Mouse (Mus musculus) liver, embryonic 16.5 days (tissue): ENCODE results near the gene Gm26992. TPM values are rescaled to one million over a fixed set of nuclear protein-coding genes. Genes with fewer than 3 reads are reported as not detected.

ENCODE experiments used
- ATAC-seq: fragments of 200-750 bp; cut with Nextera tagmentation; 2 replicates; pipeline ENCODE4 v1.8.0; 2017; ENCODE audit warnings: low read depth, mild to moderate bottlenecking, moderate number of reproducible peaks, moderate library complexity
- H3K27ac ChIP-seq: fragments of 300-500 bp; sonication (generic); 2 replicates; pipeline ENCODE4 v1.5.1; 2014; ENCODE audit warnings: mild to moderate bottlenecking, low read length
- H3K27me3 ChIP-seq: fragments of 300-500 bp; sonication (generic); 2 replicates; pipeline ENCODE4 v1.6.1; 2014; ENCODE audit warnings: low read depth, low read length, mixed read lengths; ENCODE audit not compliant: control insufficient read depth, insufficient read depth
- H3K36me3 ChIP-seq: fragments of 300-500 bp; sonication (generic); 2 replicates; pipeline ENCODE4 v1.6.1; 2014; ENCODE audit warnings: mild to moderate bottlenecking; ENCODE audit not compliant: control insufficient read depth, insufficient read depth
- H3K4me1 ChIP-seq: fragments of 300-500 bp; sonication (generic); 2 replicates; pipeline ENCODE4 v1.6.1; 2014; ENCODE audit warnings: low read depth, low read length, mixed read lengths; ENCODE audit not compliant: control insufficient read depth
- H3K4me2 ChIP-seq: fragments of 300-500 bp; sonication (generic); 2 replicates; pipeline ENCODE4 v1.6.1; 2014; ENCODE audit warnings: low read depth, low read length, mixed read lengths
- H3K4me3 ChIP-seq: fragments of 300-500 bp; sonication (generic); 2 replicates; pipeline ENCODE4 v1.5.1; 2014; ENCODE audit warnings: low read depth, mild to moderate bottlenecking, low read length
- H3K9ac ChIP-seq: fragments of 300-500 bp; sonication (generic); 2 replicates; pipeline ENCODE4 v1.6.1; 2014; ENCODE audit warnings: low read depth, low read length
- H3K9me3 ChIP-seq: fragments of 300-500 bp; sonication (generic); replicated peaks from 2 replicates; pipeline ENCODE4 v1.6.1; 2016; ENCODE audit warnings: low read length; ENCODE audit not compliant: control insufficient read depth
- WGBS: fragments of 180-500 bp; shearing (Covaris S2); extraction: QIAGEN DNeasy Blood & Tissue Kit; methylation state at CpG from one replicate; pipeline ENCODE4 v1.1.7; 2014; ENCODE audit not compliant: insufficient replicate concordance; 5-methylcytosine and 5-hydroxymethylcytosine counted together
- polyA plus RNA-seq: library from polyadenylated mRNA; unstranded; fragments of >200 nt; fragmentation: Nextera tagmentation; extraction: Ambion mirVana; gene quantifications from 2 replicates; pipeline ENCODE4 v1.2.1, GENCODE M21; 2015

Gene Gm26992
- polyA plus RNA-seq, 1 experiment from 2014 or later: not detected

- H3K36me3 ChIP-seq: no peaks in the 10 kb centered on the region
- peaks cover 2% of the 10 kb centered on the region; the same call in 1 of the 2 replicates for H3K4me1 ChIP-seq
- no peaks in the 10 kb centered on the region for H3K9me3 ChIP-seq
- no peaks in the 10 kb centered on the region for H3K27me3 ChIP-seq
- ATAC-seq: no peak
- no peak overlapping the region for H3K4me2 ChIP-seq
- H3K27ac ChIP-seq: no peak overlapping the region
- H3K9ac ChIP-seq: no peak overlapping the region
- 76% methylated on average over 3 of the region's 3 CpGs for WGBS
- no peak overlapping the region for H3K4me3 ChIP-seq
Measured at GRCm38 (mm10) chrX:103472346-103472745, 50.5 kb downstream of the Gm26992 start.

- H3K4me3 ChIP-seq: no peak overlapping the region; the same call in 1 of the 2 replicates
- no peak overlapping the region for H3K9ac ChIP-seq
- H3K9me3 ChIP-seq: no peaks in the 10 kb centered on the region
- no peak overlapping the region for H3K27ac ChIP-seq
- H3K4me2 ChIP-seq: peak overlapping the region; percentile 32; the same call in 1 of the 2 replicates
- H3K27me3 ChIP-seq: no peaks in the 10 kb centered on the region
- peaks cover 2% of the 10 kb centered on the region; the same call in 1 of the 2 replicates for H3K4me1 ChIP-seq
- 8% methylated on average over 3 of the region's 3 CpGs for WGBS
- ATAC-seq: peak; percentile 65
- no peaks in the 10 kb centered on the region for H3K36me3 ChIP-seq
Measured at GRCm38 (mm10) chrX:103477507-103477906, 55.7 kb downstream of the Gm26992 start.

GRCm38 (mm10) chrX:103481243-103482096, 59.7 kb downstream of the Gm26992 start:
- WGBS: 53% methylated on average over 32 of the region's 32 CpGs
- ATAC-seq: peak; percentile 58
- peak overlapping the region; percentile 66 for H3K4me3 ChIP-seq

GRCm38 (mm10) chrX:103482097-103482451, 60.3 kb downstream of the Gm26992 start:
- 0 out of 2 replicates have a peak, but pooled peaks have one; percentile 10 for ATAC-seq
- no peaks in the 10 kb centered on the region for H3K9me3 ChIP-seq
- H3K9ac ChIP-seq: peak overlapping the region; percentile 58
- no peaks in the 10 kb centered on the region for H3K27me3 ChIP-seq
- no peak overlapping the region for H3K4me2 ChIP-seq
- H3K36me3 ChIP-seq: no peaks in the 10 kb centered on the region
- H3K27ac ChIP-seq: peak overlapping the region; percentile 57
- H3K4me3 ChIP-seq: peak overlapping the region; percentile 66
- H3K4me1 ChIP-seq: peaks cover 2% of the 10 kb centered on the region; the same call in 1 of the 2 replicates
- 49% methylated on average over 24 of the region's 24 CpGs for WGBS

More at GRCm38 (mm10) chrX:103481243-103482096, 59.7 kb downstream of the Gm26992 start:
- Histone ChIP-seq H3K4me2 (peak overlapping the region; percentile 33), H3K9me3 (no peaks in the 10 kb centered on the region), H3K9ac (peak overlapping the region; percentile 58), H3K27ac (peak overlapping the region; percentile 57), H3K36me3 (no peaks in the 10 kb centered on the region), H3K4me1 (peaks cover 2% of the 10 kb centered on the region; the same call in 1 of the 2 replicates), H3K27me3 (no peaks in the 10 kb centered on the region)

- no peaks in the 10 kb centered on the region for H3K9me3 ChIP-seq
- H3K4me2 ChIP-seq: peak overlapping the region; percentile 65; the same call in 1 of the 2 replicates
- H3K4me3 ChIP-seq: peak overlapping the region; percentile 66
- H3K9ac ChIP-seq: no peak overlapping the region
- H3K36me3 ChIP-seq: no peaks in the 10 kb centered on the region
- no peaks in the 10 kb centered on the region; the same call in 1 of the 2 replicates for H3K4me1 ChIP-seq
- 43% methylated on average over 17 of the region's 17 CpGs for WGBS
- no peak overlapping the region for H3K27ac ChIP-seq
- H3K27me3 ChIP-seq: no peaks in the 10 kb centered on the region
- ATAC-seq: peak; percentile 58
Measured at GRCm38 (mm10) chrX:103483047-103483446, 61.2 kb downstream of the Gm26992 start.

- Histone ChIP-seq H3K27me3 (no peaks in the 10 kb centered on the region), H3K4me3 (peak overlapping the region; percentile 66)
- 22% methylated on average over 2 of the region's 2 CpGs for WGBS
Measured at GRCm38 (mm10) chrX:103484050-103484449, 62.2 kb downstream of the Gm26992 start.

GRCm38 (mm10) chrX:103490853-103491252, 69.0 kb downstream of the Gm26992 start:
- no peak for ATAC-seq
- Histone ChIP-seq H3K36me3 (no peaks in the 10 kb centered on the region), H3K27me3 (no peaks in the 10 kb centered on the region), H3K9ac (no peak overlapping the region), H3K4me3 (no peak overlapping the region), H3K4me2 (no peak overlapping the region), H3K27ac (no peak overlapping the region), H3K4me1 (peaks cover 12% of the 10 kb centered on the region), H3K9me3 (no peaks in the 10 kb centered on the region)
- WGBS: 35% methylated on average over 2 of the region's 2 CpGs

More at GRCm38 (mm10) chrX:103484050-103484449, 62.2 kb downstream of the Gm26992 start:
- Histone ChIP-seq H3K9me3 (no peaks in the 10 kb centered on the region), H3K4me2 (peak overlapping the region; percentile 65), H3K4me1 (no peaks in the 10 kb centered on the region; the same call in 1 of the 2 replicates), H3K27ac (no peak overlapping the region; the same call in 1 of the 2 replicates), H3K9ac (peak overlapping the region; percentile 24; the same call in 1 of the 2 replicates), H3K36me3 (no peaks in the 10 kb centered on the region)
- ATAC-seq: no peak

GRCm38 (mm10) chrX:103492398-103493256, 70.8 kb downstream of the Gm26992 start:
- peak overlapping the region; percentile 78 for H3K27ac ChIP-seq
- H3K4me1 ChIP-seq: peaks cover 12% of the 10 kb centered on the region
- no peaks in the 10 kb centered on the region; the same call in 1 of the 2 replicates for H3K36me3 ChIP-seq
- peak; percentile 53 for ATAC-seq
- H3K9me3 ChIP-seq: no peaks in the 10 kb centered on the region
- H3K27me3 ChIP-seq: no peaks in the 10 kb centered on the region
- H3K4me3 ChIP-seq: peak overlapping the region; percentile 78
- H3K9ac ChIP-seq: peak overlapping the region; percentile 86
- WGBS: 36% methylated on average over 10 of the region's 10 CpGs
- peak overlapping the region; percentile 59 for H3K4me2 ChIP-seq
